Mouse (Mus musculus): ENCODE results near the gene Tead4.

DNA sequence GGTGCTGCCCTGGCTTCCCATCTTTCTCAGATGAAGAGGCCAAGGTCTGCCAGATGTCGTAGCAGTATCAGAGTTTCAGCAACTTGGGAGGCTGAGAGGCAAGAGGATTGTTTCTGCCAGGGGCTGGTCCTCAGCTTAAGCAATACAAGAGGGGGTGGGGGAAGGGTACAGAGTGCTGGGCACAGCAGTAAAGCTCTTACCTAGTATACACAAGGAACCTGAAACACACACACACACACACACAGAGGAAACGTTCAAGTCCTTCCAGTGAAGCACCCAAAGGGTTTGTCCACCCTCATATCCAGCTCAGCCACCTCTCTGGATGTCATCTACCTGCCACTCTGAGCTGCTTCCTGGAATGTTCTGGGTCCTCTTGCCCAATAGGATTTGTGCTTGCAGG, 44.7 kb downstream of the Tead4 start:
- TF ChIP-seq POLR2A (IDR thresholded peaks at IDR 0.05; ENCODE audit: extremely low read depth, insufficient read depth, low read length), result no peak
- no peak for TF ChIP-seq CTCF (IDR thresholded peaks at IDR 0.05; ENCODE audit: low read depth, low read length)
